Mouse (Mus musculus): Measurements from ENCODE around the gene Ffar1.

- TF ChIP-seq POLR2AphosphoS2 (IDR thresholded peaks at IDR 0.05; ENCODE audit: insufficient read length, low read depth) (no peak), POLR2A (IDR thresholded peaks at IDR 0.05; ENCODE audit: insufficient read length, low read depth) (no peak), MAX (IDR thresholded peaks at IDR 0.05; ENCODE audit: low read depth) (no peak), REST (IDR thresholded peaks at IDR 0.05; ENCODE audit: insufficient read depth, insufficient read length) (no peak), USF1 (IDR thresholded peaks at IDR 0.05; ENCODE audit: low read depth) (no peak), MYOD1 (IDR thresholded peaks at IDR 0.05; ENCODE audit: control insufficient read depth in 1 of 3, insufficient read length in 2 of 3, low read depth in 2 of 3) (no peak), E2F4 (IDR thresholded peaks at IDR 0.05; ENCODE audit: insufficient read depth) (no peak), MYOG (IDR thresholded peaks at IDR 0.05; ENCODE audit: control insufficient read depth in 1 of 3, insufficient read depth in 1 of 3, insufficient read length in 2 of 3, low read depth in 2 of 3) (no peak), SRF (IDR thresholded peaks at IDR 0.05; ENCODE audit: control insufficient read depth, insufficient read length, low read depth) (no peak), CEBPB (IDR thresholded peaks at IDR 0.05; ENCODE audit: insufficient read depth, poor library complexity, severe bottlenecking) (no peak)
Measured at GRCm38 (mm10) chr7:30847934-30848333, 13.4 kb downstream of the Ffar1 start.
